In genomic region chr5:103814551-103815248, GRCm38 (mm10) we compare ENCODE assay signal across 15 mouse cellular contexts.
DNase-seq lines count a peak whose midpoint lies in the region; ATAC-seq and TF ChIP-seq lines count a peak whose summit lies in the region.
"Had no signal": no experiment of that assay in that cellular context is flagged by ENCODE, and none has a peak within 500 bp of the region (broad histone marks: within the 10 kb centered on the region; RNA-seq: fewer than 3 reads in every experiment).

No protein-coding gene starts in this region.

- peaks cover 8% of the 10 kb centered on the region; the same call in 1 of the 2 replicates for H3K36me3 ChIP-seq in heart, adult 2 months (ENCODE audit: control insufficient read depth, insufficient read depth, low read length)
- H3K36me3 ChIP-seq in heart, embryonic 10.5 days = no peaks in the 10 kb centered on the region
- no peaks in the 10 kb centered on the region for H3K36me3 ChIP-seq in ES-Bruce4 (ENCODE audit: control insufficient read depth, insufficient read depth, low read length, poor library complexity, severe bottlenecking)
- 0 out of 2 replicates have a peak, but pooled peaks cover 4% of the 10 kb centered on the region for H3K36me3 ChIP-seq in heart, embryonic 14.5 days (ENCODE audit: control insufficient read depth, insufficient read depth, low read length)
- no peaks in the 10 kb centered on the region for H3K36me3 ChIP-seq in lung, embryonic 15.5 days

- peak overlapping the region; percentile 15; the same call in 1 of the 2 replicates for H3K9ac ChIP-seq in heart, adult 2 months (ENCODE audit: low read depth, low read length)
- H3K9ac ChIP-seq in ES-Bruce4 (ENCODE audit: low read depth, poor library complexity, severe bottlenecking) = no peak overlapping the region
- H3K9ac ChIP-seq in heart, embryonic 14.5 days (ENCODE audit: low read length) = no peak overlapping the region
- H3K9ac ChIP-seq in lung, embryonic 15.5 days = no peak overlapping the region
- H3K9ac ChIP-seq: liver, embryonic 13.5 days had no signal

- H3K9me3 ChIP-seq in heart, embryonic 10.5 days = no peaks in the 10 kb centered on the region
- H3K9me3 ChIP-seq in ES-Bruce4 (replicated peaks; ENCODE audit: control insufficient read depth, insufficient read depth, low read length, poor library complexity, severe bottlenecking) = no peaks in the 10 kb centered on the region
- H3K9me3 ChIP-seq in heart, embryonic 14.5 days (ENCODE audit: control insufficient read depth, low read length) = no peaks in the 10 kb centered on the region
- H3K9me3 ChIP-seq in lung, embryonic 15.5 days = no peaks in the 10 kb centered on the region
- H3K9me3 ChIP-seq: G1E; liver, embryonic 13.5 days had no signal

- peaks cover 13% of the 10 kb centered on the region for H3K4me1 ChIP-seq in heart, adult 2 months (ENCODE audit: control insufficient read depth, insufficient read depth, low read length)
- H3K4me1 ChIP-seq in heart, embryonic 10.5 days = 0 out of 2 replicates have a peak, but pooled peaks cover 4% of the 10 kb centered on the region
- peaks cover 7% of the 10 kb centered on the region for H3K4me1 ChIP-seq in ES-Bruce4 (ENCODE audit: control insufficient read depth, insufficient read depth, low read length)
- H3K4me1 ChIP-seq in heart, embryonic 14.5 days (ENCODE audit: control insufficient read depth in 2 of 2, insufficient read depth in 2 of 2, low read length in 2 of 2) = peaks cover 0 to 9% of the 10 kb centered on the region in 2 experiments; a peak in 1 of 4 replicates
- peaks cover 7% of the 10 kb centered on the region for H3K4me1 ChIP-seq in lung, embryonic 15.5 days

- intact Hi-C loops in heart, adult 2 months (cut with DNase I) = no loop called here
- intact Hi-C loops in gastrocnemius, postnatal 36 days (cut with DNase I) = loop anchor here (5.0 kb wide), 1 partner anchor 132 kb away; no protein-coding TSS in a partner anchor

- TF ChIP-seq POLR2A in heart, adult 2 months (IDR thresholded peaks at IDR 0.05; ENCODE audit: insufficient read depth, low read depth, low read length) = no peak
- no peak for TF ChIP-seq POLR2A in ES-Bruce4 (IDR thresholded peaks at IDR 0.05; ENCODE audit: insufficient read depth, low read length)

- peak; percentile 42 for TF ChIP-seq CTCF in heart, adult 2 months (IDR thresholded peaks at IDR 0.05)
- TF ChIP-seq CTCF in ES-Bruce4 (IDR thresholded peaks at IDR 0.05; ENCODE audit: low read depth, low read length) = no peak

- WGBS in heart, adult 2 months = 31% methylated on average over 16 of the region's 16 CpGs
- 65% methylated on average over 16 of the region's 16 CpGs for WGBS in heart, embryonic 10.5 days
- 63% methylated on average over 16 of the region's 16 CpGs for WGBS in heart, embryonic 14.5 days
- 39% methylated on average over 16 of the region's 16 CpGs for WGBS in lung, embryonic 15.5 days

- peaks cover 3% of the 10 kb centered on the region; the same call in 1 of the 2 replicates for H3K79me2 ChIP-seq in heart, adult 2 months (replicated peaks; ENCODE audit: control insufficient read depth, insufficient read depth, low read length)

- TF ChIP-seq EP300 in heart, adult 2 months (IDR thresholded peaks at IDR 0.05; ENCODE audit: insufficient read depth, low read depth, low read length) = 0 out of 2 replicates have a peak, but pooled peaks have one; percentile 29
- no peak for TF ChIP-seq EP300 in ES-Bruce4 (IDR thresholded peaks at IDR 0.05; ENCODE audit: insufficient read depth, low read depth, low read length)

- ATAC-seq in heart, embryonic 14.5 days (ENCODE audit: insufficient number of reproducible peaks, insufficient read depth, low FRiP score, low read depth) = peak; percentile 12; the same call in 1 of the 2 replicates
- no peak for ATAC-seq in lung, embryonic 15.5 days (ENCODE audit: borderline replicate concordance, extremely low read depth, low FRiP score, low TSS enrichment)

- H3K4me3 ChIP-seq in heart, adult 2 months = no peak overlapping the region
- H3K4me3 ChIP-seq in heart, embryonic 10.5 days = no peak overlapping the region
- H3K4me3 ChIP-seq in ES-Bruce4 (ENCODE audit: low read depth, low read length) = peak overlapping the region; percentile 20; the same call in 1 of the 2 replicates
- no peak overlapping the region for H3K4me3 ChIP-seq in heart, embryonic 14.5 days (ENCODE audit: control insufficient read depth in 1 of 2, insufficient read depth in 1 of 2, low read depth in 1 of 2, low read length in 2 of 2)
- H3K4me3 ChIP-seq in lung, embryonic 15.5 days = no peak overlapping the region
- H3K4me3 ChIP-seq: liver, embryonic 13.5 days; myocyte had no signal

- H3K4me2 ChIP-seq in heart, embryonic 14.5 days (ENCODE audit: low read length) = no peak overlapping the region
- no peak overlapping the region for H3K4me2 ChIP-seq in lung, embryonic 15.5 days
- H3K4me2 ChIP-seq: liver, embryonic 13.5 days had no signal

- peak overlapping the region; percentile 54 for H3K27ac ChIP-seq in heart, adult 2 months
- H3K27ac ChIP-seq in heart, embryonic 10.5 days = no peak overlapping the region
- H3K27ac ChIP-seq in ES-Bruce4 (ENCODE audit: insufficient read depth, low read length) = no peak overlapping the region
- H3K27ac ChIP-seq in heart, embryonic 14.5 days (replicated peaks in 1 of 2; ENCODE audit: control insufficient read depth in 1 of 2, insufficient read depth in 1 of 2, low read depth in 2 of 2, low read length in 2 of 2) = no peak overlapping the region
- peak overlapping the region; percentile 52; the same call in 1 of the 2 replicates for H3K27ac ChIP-seq in lung, embryonic 15.5 days
- H3K27ac ChIP-seq: liver, embryonic 13.5 days had no signal

- no peaks in the 10 kb centered on the region for H3K27me3 ChIP-seq in heart, adult 2 months (ENCODE audit: control insufficient read depth, insufficient read depth, low read length)
- H3K27me3 ChIP-seq in heart, embryonic 10.5 days (ENCODE audit: insufficient read depth, poor library complexity, severe bottlenecking) = no peaks in the 10 kb centered on the region
- H3K27me3 ChIP-seq in ES-Bruce4 (ENCODE audit: control insufficient read depth, insufficient read depth, low read length, poor library complexity, severe bottlenecking) = no peaks in the 10 kb centered on the region
- H3K27me3 ChIP-seq in heart, embryonic 14.5 days (ENCODE audit: control insufficient read depth, insufficient read depth, low read length) = peaks cover 6% of the 10 kb centered on the region; the same call in 1 of the 2 replicates
- no peaks in the 10 kb centered on the region for H3K27me3 ChIP-seq in lung, embryonic 15.5 days
- H3K27me3 ChIP-seq: liver, embryonic 13.5 days had no signal

- peak in 1 of 2 experiments; percentile 48 for DNase-seq in heart, adult 2 months
- no peak for DNase-seq in heart, embryonic 10.5 days (ENCODE audit: low spot score)
- no peak for DNase-seq in spleen, postnatal 36 days (ENCODE audit: low spot score in 2 of 2)
- DNase-seq in gastrocnemius, postnatal 36 days = no peak
- no peak for DNase-seq in thymus, adult 18-20 months
- DNase-seq: adrenal gland, adult 8-10 months; cerebellum, postnatal 25 days; liver, embryonic 13.5 days; right cerebral cortex, postnatal 25 days; thymus, postnatal 25 days had no signal

Comparison
In these comparisons a context has a peak if more than half of its experiments do, and no peak if none do; other contexts are left out.
1. H3K27ac ChIP-seq: peak in heart, adult 2 months (single experiment) and lung, embryonic 15.5 days (single experiment); none in heart, embryonic 10.5 days (single experiment), ES-Bruce4 (single experiment) and heart, embryonic 14.5 days (0 of 2).